Mouse (Mus musculus): ENCODE data around the gene Gbp8.
"Not testable (repeated sequence)": the region's sequence is repeated elsewhere in the genome, so short reads cannot be mapped to it uniquely, and the experiment has no call there.

GRCm38 (mm10) chr5:105148062-105148461 is 8.7 kb upstream of the Gbp8 start:
- not testable (repeated sequence) for TF ChIP-seq POLR2A (IDR thresholded peaks at IDR 0.05; ENCODE audit: low read depth, low read length); CTCF (conservative IDR thresholded peaks at IDR 0.05; ENCODE audit: insufficient read depth, insufficient read length, low read depth, low read length)
